Mouse (Mus musculus): ENCODE data around the gene Stard10. TPM values are rescaled to one million over a fixed set of nuclear protein-coding genes. Genes with fewer than 3 reads are reported as not detected.

Stard10 gene
- polyA plus RNA-seq, 1 experiment from 2014 or later = 74.1 TPM

GRCm38 (mm10) chr7:101393015-101393414 lies 76.1 kb downstream of the Stard10 start:
- ATAC-seq (replicated peaks; ENCODE audit: low FRiP score, low read depth) = no peak
- Histone ChIP-seq H3K4me2 (ENCODE audit: low read length) (no peak overlapping the region), H3K27me3 (ENCODE audit: insufficient read depth, low read length) (no peaks in the 10 kb centered on the region), H3K4me1 (replicated peaks; ENCODE audit: insufficient read depth, low read length) (peaks cover 13% of the 10 kb centered on the region), H3K9me3 (replicated peaks; ENCODE audit: low read length) (no peaks in the 10 kb centered on the region), H3K36me3 (ENCODE audit: insufficient read depth, low read length) (peaks cover 34% of the 10 kb centered on the region), H3K9ac (ENCODE audit: low read depth, low read length) (no peak overlapping the region), H3K27ac (peak overlapping the region; percentile 95), H3K4me3 (replicated peaks; ENCODE audit: low read depth, low read length) (no peak overlapping the region)
- DNase-seq (ENCODE audit: low spot score) = peak; percentile 40
- TF ChIP-seq CTCF (IDR thresholded peaks at IDR 0.05; ENCODE audit: low read depth) = no peak
- 50% methylated on average over 4 of the region's 4 CpGs for WGBS

- Histone ChIP-seq H3K4me2 (ENCODE audit: low read length) (peak overlapping the region; percentile 54), H3K4me1 (replicated peaks; ENCODE audit: insufficient read depth, low read length) (peaks cover 13% of the 10 kb centered on the region), H3K27me3 (ENCODE audit: insufficient read depth, low read length) (no peaks in the 10 kb centered on the region), H3K9ac (ENCODE audit: low read depth, low read length) (peak overlapping the region; percentile 55), H3K9me3 (replicated peaks; ENCODE audit: low read length) (no peaks in the 10 kb centered on the region), H3K27ac (peak overlapping the region; percentile 95), H3K36me3 (ENCODE audit: insufficient read depth, low read length) (peaks cover 38% of the 10 kb centered on the region), H3K4me3 (replicated peaks; ENCODE audit: low read depth, low read length) (peak overlapping the region; percentile 39)
- 28% methylated on average over 8 of the region's 8 CpGs for WGBS
- DNase-seq (ENCODE audit: low spot score) (peak; percentile 94), ATAC-seq (replicated peaks; ENCODE audit: low FRiP score, low read depth) (peak; percentile 79)
- no peak; the same call in 1 of the 2 replicates for TF ChIP-seq CTCF (IDR thresholded peaks at IDR 0.05; ENCODE audit: low read depth)
Measured at GRCm38 (mm10) chr7:101393694-101394504, 77.0 kb downstream of the Stard10 start.

- H3K27me3 ChIP-seq (ENCODE audit: insufficient read depth, low read length) = no peaks in the 10 kb centered on the region
- peak overlapping the region; percentile 54 for H3K4me2 ChIP-seq (ENCODE audit: low read length)
- DNase-seq (ENCODE audit: low spot score) = no peak
- H3K4me3 ChIP-seq (replicated peaks; ENCODE audit: low read depth, low read length) = peak overlapping the region; percentile 39
- 30% methylated on average over 3 of the region's 3 CpGs for WGBS
- peaks cover 13% of the 10 kb centered on the region for H3K4me1 ChIP-seq (replicated peaks; ENCODE audit: insufficient read depth, low read length)
- H3K27ac ChIP-seq = peak overlapping the region; percentile 95
- H3K36me3 ChIP-seq (ENCODE audit: insufficient read depth, low read length) = peaks cover 38% of the 10 kb centered on the region
- H3K9me3 ChIP-seq (replicated peaks; ENCODE audit: low read length) = no peaks in the 10 kb centered on the region
- peak overlapping the region; percentile 55 for H3K9ac ChIP-seq (ENCODE audit: low read depth, low read length)
- TF ChIP-seq CTCF (IDR thresholded peaks at IDR 0.05; ENCODE audit: low read depth) = no peak
- peak; percentile 7; the same call in 1 of the 2 replicates for ATAC-seq (replicated peaks; ENCODE audit: low FRiP score, low read depth)
Measured at GRCm38 (mm10) chr7:101394569-101394968, 77.7 kb downstream of the Stard10 start.

- TF ChIP-seq CTCF (IDR thresholded peaks at IDR 0.05; ENCODE audit: low read depth) = no peak
- no peak; the same call in 1 of the 2 replicates for ATAC-seq (replicated peaks; ENCODE audit: low FRiP score, low read depth)
- H3K9me3 ChIP-seq (replicated peaks; ENCODE audit: low read length) = no peaks in the 10 kb centered on the region
- WGBS = 61% methylated on average over 2 of the region's 2 CpGs
- H3K36me3 ChIP-seq (ENCODE audit: insufficient read depth, low read length) = peaks cover 37% of the 10 kb centered on the region
- H3K4me2 ChIP-seq (ENCODE audit: low read length) = peak overlapping the region; percentile 54
- H3K4me1 ChIP-seq (replicated peaks; ENCODE audit: insufficient read depth, low read length) = peaks cover 13% of the 10 kb centered on the region
- H3K9ac ChIP-seq (ENCODE audit: low read depth, low read length) = peak overlapping the region; percentile 35; the same call in 1 of the 2 replicates
- H3K27ac ChIP-seq = peak overlapping the region; percentile 95; the same call in 1 of the 2 replicates
- no peaks in the 10 kb centered on the region for H3K27me3 ChIP-seq (ENCODE audit: insufficient read depth, low read length)
- DNase-seq (ENCODE audit: low spot score) = peak; percentile 65
- peak overlapping the region; percentile 39 for H3K4me3 ChIP-seq (replicated peaks; ENCODE audit: low read depth, low read length)
Measured at GRCm38 (mm10) chr7:101395471-101395870, 78.6 kb downstream of the Stard10 start.

Other genes with a start within 250 kb of the Stard10 start
- 15.9 and 16.5 TPM in 2 replicates for gene Fchsd2, start 224.2 kb upstream of the Stard10 start, polyA plus RNA-seq (2015; fragmentation: Nextera tagmentation; extraction: Ambion mirVana)
- 16.0 and 17.0 TPM in 2 replicates for gene Atg16l2, start 14.8 kb upstream of the Stard10 start, polyA plus RNA-seq (2015; fragmentation: Nextera tagmentation; extraction: Ambion mirVana)
- 65.8 and 70.4 TPM in 2 replicates for gene Arap1, start 31.0 kb downstream of the Stard10 start, polyA plus RNA-seq (2015; fragmentation: Nextera tagmentation; extraction: Ambion mirVana)
- 4.5 and 5.3 TPM in 2 replicates for gene Gm45837, start 93.8 kb downstream of the Stard10 start, polyA plus RNA-seq (2015; fragmentation: Nextera tagmentation; extraction: Ambion mirVana)
- gene Pde2a, start 104.6 kb downstream of the Stard10 start, polyA plus RNA-seq (2015; fragmentation: Nextera tagmentation; extraction: Ambion mirVana) = 21.0 and 22.1 TPM in 2 replicates